Mouse (Mus musculus): ENCODE data around the gene Tnf. TPM values are rescaled to one million over a fixed set of nuclear protein-coding genes. Genes with fewer than 3 reads are reported as not detected.
A peak's percentile ranks its signal among the peaks of the same experiment; 100 is the strongest.

The Tnf gene
- polyA plus RNA-seq, 1 experiment, result 1.8 TPM

DNA sequence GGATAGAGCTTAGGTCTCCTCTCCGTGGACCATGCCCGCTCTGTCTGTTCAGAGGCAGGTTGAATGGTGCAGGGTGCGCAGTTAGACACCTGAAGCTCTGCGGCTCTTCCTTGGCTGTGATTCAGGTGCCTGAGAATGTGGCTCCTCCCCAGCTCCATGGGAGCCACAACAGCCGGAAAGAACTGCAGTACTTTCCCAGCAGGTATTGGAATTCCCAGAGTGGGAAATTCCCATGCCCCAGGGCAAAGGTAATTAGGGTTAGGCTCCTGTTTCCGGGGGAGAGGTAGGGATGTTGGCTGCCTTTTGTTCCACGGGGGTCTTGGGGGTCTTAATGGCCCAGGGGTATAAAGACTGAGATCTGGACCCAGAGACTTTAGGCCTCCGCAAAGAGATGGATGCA, 2.9 kb downstream of the Tnf start:
- no peaks in the 10 kb centered on the region for H3K36me3 ChIP-seq (ENCODE audit: control insufficient read depth, insufficient read depth, low read length)
- H3K4me1 ChIP-seq (ENCODE audit: control insufficient read depth, insufficient read depth, insufficient read length, low read length), result peaks cover 25% of the 10 kb centered on the region
- 31% methylated on average over 8 of the region's 8 CpGs for WGBS
- TF ChIP-seq CTCF (IDR thresholded peaks at IDR 0.05; ENCODE audit: extremely low read depth, insufficient read length, insufficient replicate concordance, low read depth, low read length), result no peak
- no peak for TF ChIP-seq POLR2A (IDR thresholded peaks at IDR 0.05; ENCODE audit: low read depth, low read length)
- H3K27me3 ChIP-seq (ENCODE audit: control insufficient read depth, insufficient read depth, low read length), result no peaks in the 10 kb centered on the region
- H3K4me3 ChIP-seq (ENCODE audit: low read depth, low read length), result no peak overlapping the region
- no peak overlapping the region for H3K27ac ChIP-seq (ENCODE audit: insufficient read depth, low read depth, low read length)

DNA sequence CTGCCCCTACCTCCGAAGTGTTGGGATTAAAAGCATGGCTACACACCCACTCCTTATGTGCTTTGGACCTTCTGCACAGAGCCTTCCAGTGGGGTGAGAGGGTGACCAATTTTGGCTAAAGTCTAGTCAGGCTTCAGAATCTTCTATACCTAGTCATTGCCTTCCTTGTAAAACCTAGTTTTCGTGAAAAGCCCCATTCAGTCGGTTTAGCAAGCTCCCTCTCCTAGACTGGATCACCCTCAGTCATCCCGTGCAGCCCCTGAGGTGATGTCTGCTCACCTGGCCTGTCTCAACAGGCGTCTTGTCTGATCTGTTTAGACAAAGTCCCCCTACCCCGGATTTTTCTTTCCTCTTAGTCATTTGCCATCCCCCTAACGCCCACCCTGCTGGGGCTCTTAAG, 3.8 kb downstream of the Tnf start:
- Histone ChIP-seq H3K4me1 (ENCODE audit: control insufficient read depth, insufficient read depth, insufficient read length, low read length) (peaks cover 25% of the 10 kb centered on the region), H3K27me3 (ENCODE audit: control insufficient read depth, insufficient read depth, low read length) (no peaks in the 10 kb centered on the region), H3K36me3 (ENCODE audit: control insufficient read depth, insufficient read depth, low read length) (no peaks in the 10 kb centered on the region), H3K27ac (ENCODE audit: insufficient read depth, low read depth, low read length) (no peak overlapping the region), H3K4me3 (ENCODE audit: low read depth, low read length) (no peak overlapping the region)
- TF ChIP-seq CTCF (IDR thresholded peaks at IDR 0.05; ENCODE audit: extremely low read depth, insufficient read length, insufficient replicate concordance, low read depth, low read length) (no peak), POLR2A (IDR thresholded peaks at IDR 0.05; ENCODE audit: low read depth, low read length) (no peak)
- WGBS, result 74% methylated on average over 7 of the region's 7 CpGs

DNA sequence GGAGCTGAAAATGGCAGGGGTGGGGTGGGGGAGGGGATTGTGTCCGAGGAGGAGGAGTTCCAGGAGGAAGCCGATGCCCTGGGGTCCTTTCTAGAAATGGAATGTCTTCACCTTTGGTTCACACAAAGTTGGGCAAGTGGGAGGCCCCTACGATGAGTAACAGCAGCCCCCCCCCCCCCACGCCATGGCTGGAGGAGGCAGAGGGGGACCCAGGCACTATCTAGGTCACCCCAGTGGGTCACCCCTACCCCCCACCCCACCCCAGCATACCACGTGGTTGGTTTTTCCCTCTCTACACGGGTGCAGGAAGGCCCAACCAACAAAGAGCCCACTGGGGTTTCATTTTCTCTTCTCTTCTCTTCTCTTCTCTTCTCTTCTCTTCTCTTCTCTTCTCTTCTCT, 4.7 kb downstream of the Tnf start:
- no peak for TF ChIP-seq POLR2A (IDR thresholded peaks at IDR 0.05; ENCODE audit: low read depth, low read length)
- TF ChIP-seq CTCF (IDR thresholded peaks at IDR 0.05; ENCODE audit: extremely low read depth, insufficient read length, insufficient replicate concordance, low read depth, low read length), result no peak
- H3K36me3 ChIP-seq (ENCODE audit: control insufficient read depth, insufficient read depth, low read length), result no peaks in the 10 kb centered on the region
- H3K4me3 ChIP-seq (ENCODE audit: low read depth, low read length), result no peak overlapping the region
- H3K27me3 ChIP-seq (ENCODE audit: control insufficient read depth, insufficient read depth, low read length), result no peaks in the 10 kb centered on the region
- WGBS, result 46% methylated on average over 6 of the region's 6 CpGs
- no peak overlapping the region for H3K27ac ChIP-seq (ENCODE audit: insufficient read depth, low read depth, low read length)
- H3K4me1 ChIP-seq (ENCODE audit: control insufficient read depth, insufficient read depth, insufficient read length, low read length), result peaks cover 23% of the 10 kb centered on the region

DNA sequence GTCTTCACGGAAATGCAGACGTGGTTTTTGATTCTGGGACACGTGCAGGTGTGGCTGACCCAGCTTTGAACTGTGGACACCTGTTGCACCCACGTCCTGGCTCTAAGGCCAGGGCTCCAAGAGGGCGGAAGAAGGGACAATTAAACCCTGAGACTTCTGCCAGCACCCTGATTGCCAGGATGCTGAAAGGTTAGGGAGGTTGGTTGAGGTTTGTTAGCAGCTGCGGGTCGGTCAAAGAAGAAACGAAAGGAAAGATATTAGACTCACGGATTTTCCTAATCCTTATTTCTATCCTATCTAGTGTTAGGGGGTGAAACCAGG, 5.5 kb downstream of the Tnf start:
- Histone ChIP-seq H3K36me3 (ENCODE audit: control insufficient read depth, insufficient read depth, low read length) (no peaks in the 10 kb centered on the region), H3K4me1 (ENCODE audit: control insufficient read depth, insufficient read depth, insufficient read length, low read length) (peaks cover 16% of the 10 kb centered on the region), H3K4me3 (ENCODE audit: low read depth, low read length) (peak overlapping the region; percentile 77), H3K27me3 (ENCODE audit: control insufficient read depth, insufficient read depth, low read length) (no peaks in the 10 kb centered on the region), H3K27ac (ENCODE audit: insufficient read depth, low read depth, low read length) (peak overlapping the region; percentile 25)
- 4% methylated on average over 9 of the region's 9 CpGs for WGBS
- TF ChIP-seq CTCF (IDR thresholded peaks at IDR 0.05; ENCODE audit: extremely low read depth, insufficient read length, insufficient replicate concordance, low read depth, low read length), result no peak
- no peak for TF ChIP-seq POLR2A (IDR thresholded peaks at IDR 0.05; ENCODE audit: low read depth, low read length)

DNA sequence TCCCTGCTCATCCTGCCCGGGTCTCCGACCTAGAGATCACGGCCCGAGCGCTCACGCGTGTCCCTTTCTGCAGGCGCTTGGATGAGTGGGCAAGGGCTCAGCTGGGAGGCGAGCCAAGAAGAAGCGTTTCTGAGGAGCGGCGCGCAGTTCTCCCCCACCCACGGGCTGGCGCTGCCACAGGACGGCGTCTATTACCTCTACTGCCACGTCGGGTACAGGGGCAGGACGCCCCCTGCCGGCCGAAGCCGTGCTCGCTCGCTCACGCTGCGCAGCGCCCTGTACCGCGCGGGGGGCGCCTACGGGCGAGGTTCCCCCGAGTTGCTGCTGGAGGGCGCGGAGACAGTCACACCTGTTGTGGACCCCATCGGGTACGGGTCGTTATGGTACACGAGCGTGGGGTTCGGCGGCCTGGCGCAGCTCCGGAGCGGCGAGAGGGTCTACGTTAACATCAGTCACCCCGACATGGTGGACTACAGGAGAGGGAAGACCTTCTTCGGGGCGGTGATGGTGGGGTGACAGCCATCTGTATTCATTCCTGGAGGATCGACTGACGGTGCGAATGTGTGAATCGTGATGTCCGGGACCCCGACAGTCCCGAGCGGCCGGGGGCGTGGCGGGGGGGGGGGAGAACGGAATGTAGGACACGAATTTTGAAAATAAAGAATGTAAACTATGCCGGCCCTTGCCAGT, 6.0 kb downstream of the Tnf start:
- peak overlapping the region; percentile 25 for H3K27ac ChIP-seq (ENCODE audit: insufficient read depth, low read depth, low read length)
- H3K4me3 ChIP-seq (ENCODE audit: low read depth, low read length), result peak overlapping the region; percentile 77
- H3K36me3 ChIP-seq (ENCODE audit: control insufficient read depth, insufficient read depth, low read length), result no peaks in the 10 kb centered on the region
- H3K27me3 ChIP-seq (ENCODE audit: control insufficient read depth, insufficient read depth, low read length), result no peaks in the 10 kb centered on the region
- H3K4me1 ChIP-seq (ENCODE audit: control insufficient read depth, insufficient read depth, insufficient read length, low read length), result peaks cover 16% of the 10 kb centered on the region
- WGBS, result 1% methylated on average over 66 of the region's 66 CpGs
- TF ChIP-seq POLR2A (IDR thresholded peaks at IDR 0.05; ENCODE audit: low read depth, low read length), result no peak
- TF ChIP-seq CTCF (IDR thresholded peaks at IDR 0.05; ENCODE audit: extremely low read depth, insufficient read length, insufficient replicate concordance, low read depth, low read length), result peak; percentile 83

DNA sequence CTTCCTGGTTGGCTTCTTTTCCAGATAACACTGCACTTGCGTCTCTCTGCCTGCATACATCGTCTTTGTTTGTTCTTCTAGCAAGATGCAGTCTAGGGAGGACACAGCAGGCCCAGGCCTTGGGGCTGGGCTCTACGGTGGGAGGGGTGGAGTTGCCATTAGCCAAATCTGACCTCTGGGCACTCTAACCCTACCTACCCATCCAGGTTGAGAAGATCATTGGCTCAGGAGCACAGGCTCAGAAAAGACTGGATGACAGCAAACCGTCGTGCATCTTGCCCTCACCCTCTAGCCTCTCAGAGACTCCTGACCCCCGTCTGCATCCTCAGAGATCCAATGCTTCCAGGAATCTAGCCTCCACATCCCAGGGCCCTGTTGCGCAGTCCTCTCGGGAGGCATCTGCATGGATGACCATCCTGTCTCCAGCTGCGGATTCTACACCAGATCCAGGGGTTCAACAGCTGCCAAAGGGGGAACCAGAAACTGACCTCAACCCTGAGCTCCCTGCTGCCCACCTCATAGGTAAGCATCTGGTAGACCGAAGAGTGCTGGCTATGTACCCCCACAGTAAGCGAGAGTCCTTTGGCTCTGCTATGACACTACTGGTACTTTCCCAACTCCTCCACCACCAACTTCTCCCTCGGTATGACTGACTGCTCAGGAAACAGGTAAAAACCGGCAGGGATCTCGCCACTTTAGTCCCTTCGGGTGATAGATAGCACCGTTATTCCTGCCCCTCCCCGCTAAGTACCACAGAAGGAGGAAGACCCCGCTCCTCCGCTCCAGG, 6.8 kb downstream of the Tnf start:
- H3K36me3 ChIP-seq (ENCODE audit: control insufficient read depth, insufficient read depth, low read length), result no peaks in the 10 kb centered on the region
- H3K4me1 ChIP-seq (ENCODE audit: control insufficient read depth, insufficient read depth, insufficient read length, low read length), result peaks cover 12% of the 10 kb centered on the region
- WGBS, result 39% methylated on average over 19 of the region's 19 CpGs
- H3K4me3 ChIP-seq (ENCODE audit: low read depth, low read length), result peak overlapping the region; percentile 77
- no peak for TF ChIP-seq CTCF (IDR thresholded peaks at IDR 0.05; ENCODE audit: extremely low read depth, insufficient read length, insufficient replicate concordance, low read depth, low read length)
- no peak for TF ChIP-seq POLR2A (IDR thresholded peaks at IDR 0.05; ENCODE audit: low read depth, low read length)
- H3K27ac ChIP-seq (ENCODE audit: insufficient read depth, low read depth, low read length), result peak overlapping the region; percentile 46
- H3K27me3 ChIP-seq (ENCODE audit: control insufficient read depth, insufficient read depth, low read length), result no peaks in the 10 kb centered on the region

All from small intestine, adult 2 months (tissue).